Mouse (Mus musculus): ENCODE measurements around the gene Klhdc3.

The Klhdc3 gene

GRCm38 (mm10) chr17:46656054-46656453, 24.7 kb downstream of the Klhdc3 start:
- no peak for DNase-seq (ENCODE audit: low spot score)

- DNase-seq (ENCODE audit: low spot score) = no peak
These were observed 28.8 kb downstream of the Klhdc3 start for GRCm38 (mm10) chr17:46651755-46652547.

- DNase-seq (ENCODE audit: low spot score) = no peak
These were observed 29.4 kb downstream of the Klhdc3 start for GRCm38 (mm10) chr17:46651292-46651691.

- peak; percentile 80 for DNase-seq (ENCODE audit: low spot score)
These were observed 30.3 kb downstream of the Klhdc3 start, which contains the start of gene Cul7 for GRCm38 (mm10) chr17:46650232-46651031. Cul7 (plus strand) TSS chr17:46650337.

- no peak for DNase-seq (ENCODE audit: low spot score)
These were observed 30.9 kb downstream of the Klhdc3 start for GRCm38 (mm10) chr17:46649811-46650210.

- no peak for DNase-seq (ENCODE audit: low spot score)
These were observed 32.3 kb downstream of the Klhdc3 start for GRCm38 (mm10) chr17:46648436-46648835.

- no peak for DNase-seq (ENCODE audit: low spot score)
These were observed 33.4 kb downstream of the Klhdc3 start for GRCm38 (mm10) chr17:46647279-46647678.

GRCm38 (mm10) chr17:46646322-46646662, 34.4 kb downstream of the Klhdc3 start:
- DNase-seq (ENCODE audit: low spot score) = no peak

GRCm38 (mm10) chr17:46645561-46646321, 35.0 kb downstream of the Klhdc3 start, which contains the start of the genes Klc4 and Mrpl2:
Klc4 (minus strand) TSS chr17:46646022.
Mrpl2 (plus strand) TSS chr17:46646229.
- peak; percentile 98 for DNase-seq (ENCODE audit: low spot score)

GRCm38 (mm10) chr17:46644916-46645475, 35.7 kb downstream of the Klhdc3 start:
- DNase-seq (ENCODE audit: low spot score) = peak; percentile 54

GRCm38 (mm10) chr17:46644152-46644805, 36.4 kb downstream of the Klhdc3 start:
- DNase-seq (ENCODE audit: low spot score) = no peak

GRCm38 (mm10) chr17:46642060-46642459, 38.7 kb downstream of the Klhdc3 start:
- DNase-seq (ENCODE audit: low spot score) = no peak

- no peak for DNase-seq (ENCODE audit: low spot score)
These were observed 40.8 kb downstream of the Klhdc3 start for GRCm38 (mm10) chr17:46639929-46640328.

- DNase-seq (ENCODE audit: low spot score) = peak; percentile 46
These were observed 43.7 kb downstream of the Klhdc3 start for GRCm38 (mm10) chr17:46636831-46637523.

- no peak for DNase-seq (ENCODE audit: low spot score)
These were observed 50.9 kb downstream of the Klhdc3 start for GRCm38 (mm10) chr17:46629685-46630441.

- peak; percentile 65 for DNase-seq (ENCODE audit: low spot score)
These were observed 51.7 kb downstream of the Klhdc3 start, which contains the start of gene Ptk7 for GRCm38 (mm10) chr17:46628791-46629684. Ptk7 (minus strand) TSS chr17:46629504.

GRCm38 (mm10) chr17:46628471-46628790, 52.3 kb downstream of the Klhdc3 start:
- DNase-seq (ENCODE audit: low spot score) = no peak

GRCm38 (mm10) chr17:46627409-46627808, 53.3 kb downstream of the Klhdc3 start:
- DNase-seq (ENCODE audit: low spot score) = no peak

GRCm38 (mm10) chr17:46624598-46624997, 56.1 kb downstream of the Klhdc3 start:
- no peak for DNase-seq (ENCODE audit: low spot score)
